Mouse (Mus musculus) limb, embryonic 14.5 days (tissue): ENCODE results near the gene Kdm4b. TPM values are rescaled to one million over a fixed set of nuclear protein-coding genes. Genes with fewer than 3 reads are reported as not detected.

Experiments used
- ATAC-seq: fragments of 200-750 bp; cut with Nextera tagmentation; 2 replicates; pipeline ENCODE4 v1.8.0; 2017; ENCODE audit warnings: low read depth, moderate number of reproducible peaks, moderate TSS enrichment; ENCODE audit not compliant: low FRiP score
- DNase-seq: peaks from one replicate; pipeline ENCODE4 v3.0.0-alpha.2; 2015; ENCODE audit warnings: low spot score
- H3K27ac ChIP-seq: fragments of 300-500 bp; sonication (generic); replicated peaks from 2 replicates; pipeline ENCODE4 v1.5.1; 2014; ENCODE audit warnings: low read depth, mild to moderate bottlenecking, low read length, moderate library complexity, mixed read lengths
- H3K27me3 ChIP-seq: fragments of 300-500 bp; sonication (generic); 2 replicates; pipeline ENCODE4 v1.6.1; 2014; ENCODE audit warnings: low read length, mixed read lengths; ENCODE audit not compliant: control insufficient read depth, insufficient read depth
- H3K36me3 ChIP-seq: fragments of 300-500 bp; sonication (generic); 2 replicates; pipeline ENCODE4 v1.6.1; 2014; ENCODE audit warnings: mild to moderate bottlenecking, low read length, moderate library complexity, mixed read lengths; ENCODE audit not compliant: control insufficient read depth, insufficient read depth
- H3K4me1 ChIP-seq: fragments of 300-500 bp; sonication (generic); 2 replicates; pipeline ENCODE4 v1.6.1; 2014; ENCODE audit warnings: antibody characterized with exemption, low read length, mixed read lengths; ENCODE audit not compliant: control insufficient read depth, insufficient read depth
- H3K4me2 ChIP-seq: fragments of 300-500 bp; sonication (generic); replicated peaks from 2 replicates; pipeline ENCODE4 v1.6.1; 2014; ENCODE audit warnings: low read depth, mild to moderate bottlenecking, low read length, moderate library complexity; ENCODE audit not compliant: severe bottlenecking
- H3K4me3 ChIP-seq: fragments of 300-500 bp; sonication (generic); replicated peaks from 2 replicates; pipeline ENCODE4 v1.5.1; 2014; ENCODE audit warnings: low read length
- H3K9ac ChIP-seq: fragments of 300-500 bp; sonication (generic); 2 replicates; pipeline ENCODE4 v1.6.1; 2014; ENCODE audit warnings: mild to moderate bottlenecking, low read depth, low read length, moderate library complexity; ENCODE audit not compliant: severe bottlenecking
- H3K9me3 ChIP-seq: fragments of 300-500 bp; sonication (generic); 2 replicates; pipeline ENCODE4 v1.6.1; 2016; ENCODE audit warnings: low read length; ENCODE audit not compliant: control insufficient read depth
- POLR2A ChIP-seq: fragments of 200-500 bp; IDR thresholded peaks from 2 replicates; pipeline ENCODE4 v1.8.0; 2012; ENCODE audit warnings: inconsistent platforms, mild to moderate bottlenecking, moderate library complexity, borderline replicate concordance; ENCODE audit not compliant: insufficient read depth, insufficient read length; ENCODE audit errors: extremely low read depth
- WGBS: fragments of 180-500 bp; shearing (Covaris S2); extraction: QIAGEN DNeasy Blood & Tissue Kit; methylation state at CpG from one replicate; pipeline ENCODE4 v1.1.7; 2014; 5-methylcytosine and 5-hydroxymethylcytosine counted together
- polyA plus RNA-seq, 2 experiments: library from polyadenylated mRNA; depleted of rRNA in 1 of 2; stranded (reverse) in 1 of 2; unstranded in 1 of 2; fragments of >200 nt; fragmentation: Nextera tagmentation in 1 of 2; extraction: Ambion mirVana in 1 of 2; gene quantifications; 2 replicates each; pipeline versions ENCODE4 v1.2.1 to v1.2.3; 2012 to 2014

Kdm4b gene
- polyA plus RNA-seq, 2 experiments = 36.0 to 36.4 TPM

GRCm38 (mm10) chr17:56411437-56411836, 85.6 kb downstream of the Kdm4b start:
- Histone ChIP-seq H3K9me3 (no peaks in the 10 kb centered on the region), H3K27ac (no peak overlapping the region), H3K9ac (no peak overlapping the region), H3K36me3 (peaks cover 67% of the 10 kb centered on the region), H3K4me2 (no peak overlapping the region), H3K4me3 (no peak overlapping the region), H3K27me3 (no peaks in the 10 kb centered on the region), H3K4me1 (peaks cover 10% of the 10 kb centered on the region; the same call in 1 of the 2 replicates)
- no peak for DNase-seq
- ATAC-seq = no peak
- 95% methylated on average over 7 of the region's 7 CpGs for WGBS
- no peak for TF ChIP-seq POLR2A

DNA sequence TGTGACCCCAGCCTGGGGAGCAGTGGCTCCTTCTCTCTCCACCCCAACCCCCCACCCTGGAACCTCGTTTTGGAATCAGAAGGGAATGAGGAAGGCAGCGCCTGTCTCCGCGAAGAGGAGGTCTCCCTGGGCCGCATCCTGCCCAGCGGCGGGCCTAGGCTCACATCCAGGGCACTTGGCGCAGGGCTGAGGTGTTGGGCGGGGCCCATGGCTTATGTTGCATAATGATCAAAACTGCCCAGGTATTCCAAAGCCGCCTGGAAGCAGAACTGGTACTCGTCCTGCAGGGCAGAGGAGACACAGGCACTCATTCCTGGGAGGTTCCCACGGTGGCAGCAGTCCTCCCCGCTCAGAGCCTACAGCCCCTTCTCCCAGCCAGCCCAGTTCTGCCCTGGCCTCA, 87.3 kb downstream of the Kdm4b start:
- H3K9ac ChIP-seq = no peak overlapping the region
- H3K27me3 ChIP-seq = no peaks in the 10 kb centered on the region
- H3K4me2 ChIP-seq = no peak overlapping the region
- no peaks in the 10 kb centered on the region for H3K4me1 ChIP-seq
- no peak for ATAC-seq
- peaks cover 84% of the 10 kb centered on the region for H3K36me3 ChIP-seq
- DNase-seq = no peak
- no peak overlapping the region for H3K27ac ChIP-seq
- WGBS = 85% methylated on average over 12 of the region's 13 CpGs
- H3K9me3 ChIP-seq = no peaks in the 10 kb centered on the region
- no peak for TF ChIP-seq POLR2A
- no peak overlapping the region for H3K4me3 ChIP-seq

GRCm38 (mm10) chr17:56414785-56415184, 88.9 kb downstream of the Kdm4b start:
- no peaks in the 10 kb centered on the region for H3K4me1 ChIP-seq
- peaks cover 100% of the 10 kb centered on the region for H3K36me3 ChIP-seq

GRCm38 (mm10) chr17:56418304-56418703, 92.4 kb downstream of the Kdm4b start:
- H3K36me3 ChIP-seq = peaks cover 97% of the 10 kb centered on the region
- no peak overlapping the region for H3K4me3 ChIP-seq
- no peaks in the 10 kb centered on the region for H3K27me3 ChIP-seq
- no peak for ATAC-seq
- H3K9me3 ChIP-seq = no peaks in the 10 kb centered on the region
- DNase-seq = no peak
- no peak overlapping the region for H3K4me2 ChIP-seq
- no peaks in the 10 kb centered on the region for H3K4me1 ChIP-seq
- no peak overlapping the region for H3K9ac ChIP-seq
- no peak overlapping the region for H3K27ac ChIP-seq
- WGBS = 87% methylated on average over 12 of the region's 12 CpGs
- TF ChIP-seq POLR2A = no peak

More at GRCm38 (mm10) chr17:56414785-56415184, 88.9 kb downstream of the Kdm4b start:
- Histone ChIP-seq H3K9ac (no peak overlapping the region), H3K4me2 (no peak overlapping the region), H3K9me3 (no peaks in the 10 kb centered on the region), H3K27ac (no peak overlapping the region), H3K27me3 (no peaks in the 10 kb centered on the region), H3K4me3 (no peak overlapping the region)
- DNase-seq (no peak), ATAC-seq (no peak)
- no peak for TF ChIP-seq POLR2A
- WGBS = 94% methylated on average over 9 of the region's 9 CpGs

DNA sequence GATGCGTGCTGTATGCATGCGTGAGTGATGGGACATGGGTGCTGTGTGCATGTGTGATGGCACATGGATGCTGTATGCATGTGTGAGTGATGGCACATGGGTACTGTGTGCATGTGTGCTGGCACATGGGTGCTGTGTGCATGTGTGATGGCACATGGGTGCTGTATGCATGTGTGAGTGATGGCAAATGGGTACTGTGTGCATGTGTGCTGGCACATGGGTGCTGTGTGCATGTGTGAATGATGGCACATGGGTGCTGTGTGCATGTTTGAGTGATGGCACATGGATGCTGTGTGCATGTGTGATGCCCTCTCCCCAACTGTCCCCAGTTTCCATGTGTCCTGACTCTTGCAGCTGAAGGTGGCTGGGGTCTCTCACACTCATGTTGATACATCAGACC, 94.2 kb downstream of the Kdm4b start:
- 93% methylated on average over 2 of the region's 2 CpGs for WGBS
- no peak overlapping the region for H3K4me3 ChIP-seq
- H3K9ac ChIP-seq = no peak overlapping the region
- no peaks in the 10 kb centered on the region for H3K27me3 ChIP-seq
- H3K9me3 ChIP-seq = no peaks in the 10 kb centered on the region
- H3K4me1 ChIP-seq = no peaks in the 10 kb centered on the region
- TF ChIP-seq POLR2A = no peak
- no peak for ATAC-seq
- DNase-seq = no peak
- no peak overlapping the region for H3K27ac ChIP-seq
- H3K4me2 ChIP-seq = no peak overlapping the region
- peaks cover 96% of the 10 kb centered on the region for H3K36me3 ChIP-seq
